Mouse (Mus musculus): Measurements from ENCODE around the gene Pik3r5.
A peak's percentile ranks its signal among the peaks of the same experiment; 100 is the strongest.

The Pik3r5 gene

DNA sequence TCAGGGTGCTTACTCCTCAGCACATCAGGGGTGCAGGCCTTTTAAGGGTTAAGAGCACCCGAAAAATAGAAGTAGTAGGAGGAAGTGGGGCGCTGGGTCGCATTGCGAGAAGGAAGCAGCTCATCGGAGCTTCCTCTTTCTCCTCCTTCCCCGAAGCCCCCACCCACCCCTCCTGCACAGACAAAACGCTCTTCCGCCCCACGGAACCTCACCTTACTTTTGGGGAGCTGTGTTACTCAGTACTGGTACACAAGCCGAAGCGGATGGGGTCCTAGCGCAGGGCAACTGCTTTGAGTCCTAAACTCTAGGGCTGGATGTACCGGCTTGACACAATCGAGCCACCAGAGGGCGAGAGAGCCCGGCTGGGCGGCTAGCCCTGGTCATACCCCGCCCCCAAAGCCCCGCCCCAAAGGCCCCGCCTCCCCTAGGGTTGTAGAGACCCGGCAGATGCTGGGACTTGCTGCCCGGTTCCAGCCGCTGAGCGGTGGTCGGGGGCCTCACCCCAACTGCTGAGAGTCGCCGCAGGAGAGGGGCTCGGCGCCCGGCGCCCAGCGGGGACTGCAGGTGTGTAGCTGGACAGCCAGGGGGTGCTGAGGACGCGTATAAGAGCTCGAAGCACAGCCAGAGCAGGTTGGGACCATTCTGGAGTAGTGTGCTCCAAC is at the start of gene Pik3r5:
Gene Pik3r5 (plus strand): TSS at position 423 of the 662 bp plus-strand sequence.
- DNase-seq, result peak; percentile 68 to 89

- no peak for DNase-seq
Measured at GRCm38 (mm10) chr11:68383519-68383918, 48.4 kb upstream of the Pik3r5 start.

- DNase-seq, result no peak
Measured at GRCm38 (mm10) chr11:68384131-68384530, 47.8 kb upstream of the Pik3r5 start.

DNA sequence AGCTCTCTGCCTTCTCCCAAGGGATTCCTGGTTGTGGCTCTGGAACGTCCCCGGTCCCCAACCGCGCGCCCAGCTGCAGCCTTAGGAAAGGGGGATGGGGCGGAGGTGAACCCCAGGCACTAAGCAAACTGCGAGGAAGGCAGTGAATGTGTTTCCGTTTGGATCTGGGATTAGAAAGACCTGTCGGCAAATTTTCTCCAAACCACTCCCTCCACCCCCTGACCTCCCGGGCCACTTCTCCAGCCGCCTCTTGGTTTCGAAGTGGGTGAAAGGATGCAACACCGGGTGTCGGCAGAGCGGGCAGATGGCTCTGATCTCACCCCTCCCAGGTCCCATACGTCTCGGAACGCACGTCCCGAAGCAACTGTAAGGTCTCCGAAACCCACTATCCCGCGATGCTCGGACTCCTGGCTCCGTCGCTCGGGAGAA is 47.3 kb upstream of the Pik3r5 start:
- peak in 1 of 2 experiments; percentile 33 for DNase-seq

DNA sequence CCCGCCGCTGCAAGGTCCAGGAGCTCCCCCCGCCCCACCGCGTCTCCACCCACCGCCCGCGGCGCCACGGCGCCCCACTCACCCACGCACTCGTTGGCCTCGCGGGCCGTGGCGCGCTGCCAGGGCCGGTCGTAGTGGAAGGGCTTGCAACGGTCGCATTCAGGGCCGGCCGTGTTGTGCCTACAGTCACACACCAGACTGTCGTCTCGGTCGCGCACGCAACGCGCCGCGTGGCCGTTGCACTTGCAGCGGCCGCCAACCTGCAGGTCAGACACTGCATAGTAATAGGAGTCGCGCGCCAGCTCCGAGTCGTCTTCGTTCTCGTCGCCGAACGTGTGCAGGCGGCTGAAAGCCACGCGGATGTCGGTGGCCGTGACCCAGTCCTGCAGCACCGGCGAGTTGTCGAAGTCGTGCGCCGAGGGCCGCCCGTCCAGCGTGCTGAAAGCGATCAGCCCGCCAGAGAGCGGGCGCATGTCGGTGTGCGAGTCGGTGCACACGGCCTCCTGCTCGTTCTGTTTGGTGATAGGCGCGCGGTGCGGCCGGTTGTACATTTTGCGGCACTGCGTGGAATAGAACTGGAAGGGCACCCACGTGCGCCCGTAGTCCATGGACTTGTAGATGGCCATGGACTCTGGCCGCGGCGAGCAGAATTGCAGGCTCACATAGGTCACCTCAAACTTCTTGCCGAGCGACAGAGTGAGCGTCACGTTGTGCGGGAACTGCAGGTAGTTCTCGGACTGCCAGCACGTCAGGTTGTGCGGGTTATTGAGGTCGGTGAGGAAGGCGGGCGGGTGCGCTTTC is 46.7 kb upstream of the Pik3r5 start:
- peak in 1 of 2 experiments; percentile 61 for DNase-seq

DNA sequence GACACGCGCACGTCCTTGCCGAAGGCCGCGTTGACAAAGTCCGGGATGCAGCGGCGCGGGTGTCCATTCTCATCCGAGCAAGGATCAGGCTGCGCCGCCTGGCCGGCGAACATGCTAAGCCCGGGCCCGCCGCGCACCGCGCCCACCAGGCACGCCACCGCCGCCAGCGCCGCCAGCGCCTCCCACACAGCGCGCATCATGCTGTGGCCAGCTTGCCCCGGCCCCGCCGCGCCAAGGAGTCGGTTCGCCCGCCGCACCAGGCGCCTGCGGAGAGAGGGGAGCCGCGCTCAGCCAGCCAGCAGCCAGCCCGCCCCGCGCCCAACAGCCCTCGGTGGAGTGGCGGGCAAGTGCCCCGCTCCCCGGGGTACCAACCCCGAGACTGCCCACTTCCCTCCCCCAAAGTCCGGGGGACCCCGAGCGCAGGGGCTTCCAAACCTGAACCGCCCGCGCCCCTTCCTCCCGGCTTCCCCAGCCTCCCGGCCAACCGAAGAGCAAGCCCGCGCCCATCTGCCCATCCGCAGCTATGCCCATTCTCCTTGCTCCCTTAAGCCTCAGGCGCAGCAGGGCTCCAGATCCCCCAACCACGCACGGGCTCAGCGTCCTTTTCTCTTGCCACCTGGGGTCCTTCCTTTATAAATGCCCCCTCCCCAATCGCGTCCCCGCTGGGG is 45.9 kb upstream of the Pik3r5 start:
- DNase-seq, result peak; percentile 43 to 69

DNA sequence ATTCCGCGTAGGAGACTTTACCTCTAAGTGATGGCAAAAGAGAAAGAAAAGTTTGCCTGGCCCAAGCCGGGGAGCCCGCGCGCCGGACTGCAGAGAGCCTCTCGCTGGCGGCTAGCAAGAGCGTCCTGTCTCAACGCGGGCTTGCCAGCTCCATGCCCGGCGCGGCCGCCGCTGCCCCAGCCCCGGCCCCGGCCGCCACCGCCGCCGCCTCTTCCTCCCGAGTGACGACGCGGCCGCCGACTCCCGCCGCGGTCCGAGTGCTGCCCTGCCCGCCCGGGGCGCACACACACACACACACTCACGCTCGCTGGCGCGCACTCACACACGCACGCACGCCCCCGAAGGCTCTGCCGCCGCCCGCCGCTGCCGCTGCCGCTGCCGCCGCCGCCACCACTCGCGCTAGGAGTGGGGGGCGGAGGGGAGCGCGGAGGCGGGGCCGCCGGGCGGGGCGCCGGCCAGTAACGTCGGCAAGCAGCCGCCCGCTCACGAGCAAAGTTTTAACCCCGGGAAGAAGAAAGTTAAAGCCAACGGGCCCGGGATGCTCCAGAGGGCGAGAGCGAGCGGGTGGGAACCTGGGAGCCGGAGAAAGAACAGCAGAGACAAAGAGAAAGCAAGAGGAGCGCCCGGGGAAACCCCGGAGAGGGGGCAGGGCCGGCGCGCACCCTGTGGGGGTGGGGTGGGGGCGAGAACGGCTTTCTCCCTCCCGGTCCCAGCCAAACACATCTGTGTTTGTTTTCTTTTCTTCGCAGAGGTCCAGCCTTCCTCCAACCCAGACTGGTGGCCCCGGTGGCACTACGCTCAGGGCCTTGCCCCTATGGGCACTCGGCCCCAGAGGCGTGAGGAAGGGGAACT is 45.1 kb upstream of the Pik3r5 start:
- DNase-seq, result peak; percentile 85 to 86

DNA sequence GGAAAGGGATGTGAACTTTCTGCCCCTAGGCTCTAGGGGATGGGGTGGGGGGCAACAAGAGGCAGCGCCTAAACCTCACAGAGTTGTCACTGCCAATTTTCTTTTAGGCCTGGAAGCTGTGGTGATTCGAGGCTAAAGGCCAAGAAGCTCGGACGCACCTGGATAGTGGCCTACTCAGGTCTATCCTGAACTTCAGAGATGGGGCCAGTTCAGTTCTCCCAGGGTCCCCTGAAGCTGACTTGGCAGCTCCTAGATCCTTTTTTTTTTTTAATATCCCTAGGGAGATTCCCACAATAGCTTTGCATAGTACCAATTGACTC is 44.5 kb upstream of the Pik3r5 start:
- DNase-seq, result no peak

GRCm38 (mm10) chr11:68387971-68388654 is 43.8 kb upstream of the Pik3r5 start:
- peak; percentile 66 to 82 for DNase-seq

DNA sequence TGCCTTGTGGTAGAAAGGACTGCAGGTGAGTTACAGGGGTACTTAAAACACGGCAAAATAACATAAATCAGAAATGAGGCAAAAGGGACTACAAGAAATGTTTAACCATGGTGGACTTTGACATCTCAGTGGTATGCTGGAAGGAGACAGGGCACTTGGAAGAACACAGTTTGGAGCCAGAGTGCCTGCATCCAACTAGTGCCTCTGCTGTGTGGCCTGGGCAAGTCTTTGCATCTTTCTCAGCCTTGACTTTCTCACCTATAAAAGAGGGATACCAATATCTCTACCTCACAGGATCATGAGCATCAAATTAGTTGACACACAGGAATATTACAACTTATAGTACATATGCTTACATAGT is 43.3 kb upstream of the Pik3r5 start:
- DNase-seq, result peak; percentile 66 to 82

- peak in 1 of 2 experiments; percentile 35 for DNase-seq
Measured at GRCm38 (mm10) chr11:68389621-68390020, 42.3 kb upstream of the Pik3r5 start.

DNA sequence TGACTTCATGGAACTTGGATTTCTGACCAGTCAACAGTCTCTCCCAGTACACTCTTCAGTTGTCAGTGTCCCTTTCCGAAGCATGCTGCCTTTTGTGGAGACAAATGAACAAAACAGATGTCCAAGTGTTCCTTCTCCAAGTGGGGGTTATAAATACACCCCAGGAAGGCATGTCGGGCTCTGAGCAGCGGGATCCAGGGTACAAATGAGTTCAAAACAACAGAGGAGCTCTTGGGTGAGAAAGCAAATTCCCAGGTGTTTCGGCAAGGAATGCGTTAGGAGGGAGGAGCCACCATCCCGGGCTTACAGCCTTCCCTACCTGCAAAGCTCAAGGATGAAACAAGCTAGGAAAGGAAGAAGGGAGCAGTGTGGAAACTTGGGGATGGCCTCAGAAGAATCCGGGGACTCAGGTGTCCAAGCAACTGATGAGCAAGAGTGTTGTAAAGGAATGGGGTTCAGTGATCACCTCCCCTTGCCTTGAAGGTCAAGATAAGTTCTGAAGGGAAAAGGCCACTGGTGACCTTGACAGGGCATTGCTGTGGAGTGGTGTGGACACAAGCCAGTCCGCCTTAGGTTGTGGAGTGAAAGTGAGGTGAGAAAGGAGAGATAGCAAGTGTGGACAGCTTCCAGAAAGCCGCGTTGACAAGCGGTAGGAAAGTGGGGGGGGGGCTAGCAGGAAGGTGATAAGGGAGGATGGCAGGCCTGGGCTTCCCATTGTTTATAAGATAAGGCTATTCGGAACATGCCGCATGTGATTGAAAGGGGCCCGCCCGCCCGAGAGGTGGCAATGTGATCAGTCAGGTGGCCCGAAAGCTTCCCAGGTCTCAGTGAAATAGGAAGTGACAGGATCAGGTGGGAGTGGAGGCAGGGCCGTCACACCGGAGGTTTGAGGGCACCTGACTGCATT is 41.3 kb upstream of the Pik3r5 start:
- peak in 1 of 2 experiments; percentile 34 for DNase-seq

DNA sequence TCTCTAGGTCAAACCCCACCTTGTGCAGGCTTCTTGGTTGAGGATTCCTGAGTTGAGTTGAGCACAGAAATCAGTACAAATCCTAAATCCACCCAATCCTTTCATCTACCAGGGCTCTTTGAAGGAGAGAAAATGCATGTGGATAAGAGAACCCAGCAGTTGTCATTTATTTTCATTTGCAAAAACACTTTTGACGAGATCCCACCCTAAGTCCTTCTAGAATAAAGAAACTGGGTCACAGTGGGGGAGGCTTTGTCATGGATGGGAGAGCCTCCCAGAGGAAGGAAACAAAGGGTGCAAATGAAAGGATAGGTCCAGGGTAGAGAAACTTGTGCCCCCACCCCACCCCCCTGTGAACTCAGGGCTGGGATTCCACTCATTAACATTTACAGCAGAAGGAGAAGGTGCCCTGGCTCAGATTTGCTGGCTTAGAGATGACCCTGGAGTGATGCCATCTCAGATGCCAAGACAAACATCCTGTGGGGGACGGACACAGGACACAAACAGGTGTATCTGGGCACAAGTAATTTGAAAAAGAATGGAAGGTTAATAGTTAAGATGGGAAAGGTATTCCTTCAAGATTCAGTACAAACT is 37.9 kb upstream of the Pik3r5 start:
- peak; percentile 76 to 77 for DNase-seq

- peak in 1 of 2 experiments; percentile 35 for DNase-seq
Measured at GRCm38 (mm10) chr11:68394749-68395148, 37.2 kb upstream of the Pik3r5 start.

GRCm38 (mm10) chr11:68395546-68395945 is 36.4 kb upstream of the Pik3r5 start:
- peak; percentile 43 to 78 for DNase-seq

GRCm38 (mm10) chr11:68398891-68399547 is 32.9 kb upstream of the Pik3r5 start:
- DNase-seq, result no peak

- peak; percentile 29 to 55 for DNase-seq
Measured at GRCm38 (mm10) chr11:68399548-68400020, 32.3 kb upstream of the Pik3r5 start.

- DNase-seq, result peak; percentile 73 to 84
Measured at GRCm38 (mm10) chr11:68400021-68400671, 31.8 kb upstream of the Pik3r5 start.

DNA sequence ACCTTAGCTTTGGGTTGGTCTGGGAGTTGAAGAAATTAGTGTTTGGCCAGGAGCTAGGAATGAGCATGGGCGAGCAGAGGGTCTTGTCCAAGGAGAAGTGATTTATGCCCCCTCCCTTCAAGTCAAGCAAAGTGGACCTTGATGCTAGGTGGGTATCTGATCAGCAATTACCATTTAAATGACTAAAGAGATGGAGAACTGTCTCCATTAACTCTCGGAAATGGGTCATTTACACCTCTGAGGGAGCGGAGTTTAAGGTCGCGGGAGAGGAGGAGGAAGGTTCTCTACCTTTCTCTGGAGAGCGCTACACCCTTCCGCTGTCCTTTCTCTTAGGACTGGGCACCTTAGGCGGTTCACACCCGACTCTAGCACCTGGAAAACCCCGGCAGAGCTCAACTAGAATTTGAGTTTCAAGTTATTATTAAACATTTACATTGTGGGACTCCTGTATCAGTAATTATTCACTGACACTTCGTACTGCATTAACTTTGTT is 31.1 kb upstream of the Pik3r5 start, which contains the start of gene Ntn1:
Gene Ntn1 (minus strand): TSS at position 97 of the 493 bp plus-strand sequence.
- DNase-seq, result no peak

Data from kidney, postnatal 36 days (tissue).